Mouse (Mus musculus) G1E (cell line): ENCODE data around the gene Pi4ka.

ENCODE experiments used
- CTCF ChIP-seq: IDR thresholded peaks from 2 replicates; pipeline ENCODE4 v1.5.1; 2012; ENCODE audit warnings: low read depth, low read length, inconsistent platforms, mixed read lengths
- GATA1 ChIP-seq: IDR thresholded peaks from 2 replicates; pipeline ENCODE4 v1.6.1; 2012; ENCODE audit warnings: borderline replicate concordance, low read length, inconsistent platforms, mixed read lengths
- GATA2 ChIP-seq: IDR thresholded peaks from 2 replicates; pipeline ENCODE4 v1.6.1; 2012; ENCODE audit warnings: low read depth, low read length, inconsistent platforms, borderline replicate concordance
- POLR2AphosphoS5 ChIP-seq: IDR thresholded peaks from 2 replicates; pipeline ENCODE4 v1.6.1; 2012; ENCODE audit warnings: low read depth, low read length, inconsistent platforms; ENCODE audit not compliant: insufficient replicate concordance
- TAL1 ChIP-seq: conservative IDR thresholded peaks from 2 replicates; pipeline ENCODE4 v1.6.1; 2012; ENCODE audit warnings: low read depth, low read length, inconsistent platforms, mixed read lengths

DNA sequence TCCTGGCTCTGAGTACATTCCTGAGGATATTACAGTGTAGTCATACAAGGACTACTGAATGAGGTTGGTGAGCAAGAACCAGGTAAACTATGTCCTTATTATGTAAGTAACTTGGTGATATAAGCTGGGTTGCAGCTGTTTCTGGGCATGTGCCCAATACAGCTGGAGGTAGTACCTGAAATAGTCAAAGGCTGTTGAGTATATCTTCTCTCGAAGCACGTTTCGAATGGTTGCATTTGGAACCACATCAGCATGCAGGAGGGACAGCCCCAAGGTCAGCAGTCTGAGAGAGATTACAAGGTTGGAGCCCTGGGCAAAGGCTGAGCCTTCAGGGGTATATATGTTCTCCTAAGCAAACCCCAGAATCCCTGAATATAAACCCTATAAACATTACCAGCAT, 105.3 kb downstream of the Pi4ka start:
- TF ChIP-seq CTCF = no peak
- no peak for TF ChIP-seq POLR2AphosphoS5
- no peak for TF ChIP-seq GATA1
- no peak for TF ChIP-seq TAL1
- no peak for TF ChIP-seq GATA2
